In genomic region chr16:55852943-55853727, GRCm38 (mm10) we compare ENCODE assay signal across 9 mouse cellular contexts. TPM values are rescaled to one million over a fixed set of nuclear protein-coding genes. Genes with fewer than 3 reads are reported as not detected.
DNase-seq lines count a peak whose midpoint lies in the region; ATAC-seq lines count a peak whose summit lies in the region.
"Had no signal": no experiment of that assay in that cellular context is flagged by ENCODE, and none has a peak within 500 bp of the region (broad histone marks: within the 10 kb centered on the region; RNA-seq: fewer than 3 reads in every experiment).

No protein-coding gene starts in this region.

- no peak overlapping the region for H3K4me3 ChIP-seq in kidney, embryonic 16.5 days (ENCODE audit: low read length)
- H3K4me3 ChIP-seq in liver, embryonic 11.5 days (ENCODE audit: low read depth, low read length), result no peak overlapping the region
- H3K4me3 ChIP-seq in neural tube, embryonic 11.5 days (ENCODE audit: low read depth, low read length), result no peak overlapping the region
- H3K4me3 ChIP-seq: embryonic facial prominence, embryonic 12.5 days had no signal

- H3K9ac ChIP-seq in kidney, embryonic 16.5 days (replicated peaks; ENCODE audit: low read length), result no peak overlapping the region
- H3K9ac ChIP-seq in liver, embryonic 11.5 days (ENCODE audit: low read depth, low read length), result no peak overlapping the region
- no peak overlapping the region for H3K9ac ChIP-seq in neural tube, embryonic 11.5 days (ENCODE audit: low read length)
- H3K9ac ChIP-seq: embryonic facial prominence, embryonic 12.5 days had no signal

- H3K4me2 ChIP-seq in kidney, embryonic 16.5 days (replicated peaks; ENCODE audit: low read depth, low read length), result no peak overlapping the region
- H3K4me2 ChIP-seq in liver, embryonic 11.5 days, result no peak overlapping the region
- no peak overlapping the region for H3K4me2 ChIP-seq in neural tube, embryonic 11.5 days (ENCODE audit: low read depth)
- H3K4me2 ChIP-seq: embryonic facial prominence, embryonic 12.5 days had no signal

- no peaks in the 10 kb centered on the region for H3K4me1 ChIP-seq in kidney, embryonic 16.5 days (ENCODE audit: insufficient read depth, low read length)
- no peaks in the 10 kb centered on the region for H3K4me1 ChIP-seq in liver, embryonic 11.5 days (replicated peaks; ENCODE audit: control insufficient read depth, insufficient read depth, low read length)
- H3K4me1 ChIP-seq in neural tube, embryonic 11.5 days (ENCODE audit: control insufficient read depth, insufficient read depth, low read length), result no peaks in the 10 kb centered on the region
- H3K4me1 ChIP-seq: embryonic facial prominence, embryonic 12.5 days had no signal

- no peak overlapping the region for H3K27ac ChIP-seq in kidney, embryonic 16.5 days (ENCODE audit: low read length)
- no peak overlapping the region for H3K27ac ChIP-seq in liver, embryonic 11.5 days (ENCODE audit: low read depth, low read length)
- no peak overlapping the region for H3K27ac ChIP-seq in neural tube, embryonic 11.5 days (ENCODE audit: low read depth, low read length)
- H3K27ac ChIP-seq: embryonic facial prominence, embryonic 12.5 days had no signal

- WGBS in kidney, embryonic 16.5 days, result 52% methylated on average over 19 of the region's 19 CpGs
- WGBS in liver, embryonic 11.5 days, result 55% methylated on average over 19 of the region's 19 CpGs
- 55% methylated on average over 19 of the region's 19 CpGs for WGBS in neural tube, embryonic 11.5 days

- peaks cover 9% of the 10 kb centered on the region; the same call in 1 of the 2 replicates for H3K36me3 ChIP-seq in kidney, embryonic 16.5 days (ENCODE audit: insufficient read depth, low read length)
- no peaks in the 10 kb centered on the region for H3K36me3 ChIP-seq in liver, embryonic 11.5 days (ENCODE audit: control insufficient read depth, insufficient read depth, low read length)
- H3K36me3 ChIP-seq in neural tube, embryonic 11.5 days (ENCODE audit: control insufficient read depth, insufficient read depth, low read length), result no peaks in the 10 kb centered on the region

- peak; percentile 80; the same call in 1 of the 2 replicates for ATAC-seq in kidney, embryonic 16.5 days (ENCODE audit: low FRiP score, low TSS enrichment)
- ATAC-seq in liver, embryonic 11.5 days (replicated peaks; ENCODE audit: low FRiP score), result 0 out of 2 replicates have a peak, but pooled peaks have one; percentile 43
- ATAC-seq in neural tube, embryonic 11.5 days (ENCODE audit: insufficient read depth, low FRiP score, low TSS enrichment), result peak; percentile 80

- no peaks in the 10 kb centered on the region for H3K9me3 ChIP-seq in kidney, embryonic 16.5 days (ENCODE audit: low read length)
- H3K9me3 ChIP-seq in liver, embryonic 11.5 days (ENCODE audit: control insufficient read depth, low read length), result no peaks in the 10 kb centered on the region; the same call in 1 of the 2 replicates
- no peaks in the 10 kb centered on the region for H3K9me3 ChIP-seq in neural tube, embryonic 11.5 days (ENCODE audit: control insufficient read depth, low read length)
- H3K9me3 ChIP-seq: embryonic facial prominence, embryonic 12.5 days had no signal

- DNase-seq in B cell, adult 2 months, result peak; percentile 84 to 87
- DNase-seq in adrenal gland, adult 2 months, result peak; percentile 59
- peak; percentile 91 for DNase-seq in embryo, embryonic 10.5 days (ENCODE audit: low spot score)
- DNase-seq in heart, adult 8-10 months (ENCODE audit: low spot score), result peak; percentile 83
- DNase-seq in liver, embryonic 11.5 days (ENCODE audit: low spot score), result peak; percentile 44
- DNase-seq in neural tube, embryonic 11.5 days (ENCODE audit: low spot score), result peak; percentile 81
- peak; percentile 13 to 48 for DNase-seq in thymus, adult 18-20 months

- H3K27me3 ChIP-seq in kidney, embryonic 16.5 days (ENCODE audit: insufficient read depth, low read length), result no peaks in the 10 kb centered on the region
- no peaks in the 10 kb centered on the region for H3K27me3 ChIP-seq in liver, embryonic 11.5 days (replicated peaks; ENCODE audit: control insufficient read depth, insufficient read depth, low read length)
- no peaks in the 10 kb centered on the region for H3K27me3 ChIP-seq in neural tube, embryonic 11.5 days (ENCODE audit: control insufficient read depth, insufficient read depth, low read length)
- H3K27me3 ChIP-seq: embryonic facial prominence, embryonic 12.5 days had no signal

RNA-seq across cellular contexts. Expression of gene Nfkbiz, which starts 14.4 kb away (rescaled TPM):
- total RNA-seq in adrenal gland, adult 2 months (2021), result 1 to 10 TPM; 4.8 to 5.3 TPM
- polyA plus RNA-seq in adrenal gland, adult 2 months (2012; rRNA removed), result 6.0 and 7.3 TPM in 2 replicates
- 1 to 10 TPM; 1.9 to 2.3 (median 2.1) TPM for total RNA-seq in heart, adult 8-10 months (2022)
- polyA plus RNA-seq in kidney, embryonic 16.5 days (2015; fragmentation: Nextera tagmentation; extraction: Ambion mirVana), result 4.5 and 5.1 TPM in 2 replicates
- 4.5 and 4.6 TPM in 2 replicates for polyA plus RNA-seq in liver, embryonic 11.5 days (2014; fragmentation: Nextera tagmentation; extraction: Ambion mirVana)
- polyA plus RNA-seq in neural tube, embryonic 11.5 days (2014; fragmentation: Nextera tagmentation; extraction: Ambion mirVana), result 2.0 and 2.2 TPM in 2 replicates

RNA-seq across cellular contexts. Expression of gene Nxpe3, which starts 42.0 kb away (rescaled TPM):
- total RNA-seq in adrenal gland, adult 2 months (2021), result 1 to 10 TPM in 1 of 2 experiments, under 1 TPM in 1; 0.78 to 2.0 TPM
- polyA plus RNA-seq in adrenal gland, adult 2 months (2012; rRNA removed), result 0.37 and 0.40 TPM in 2 replicates
- under 1 TPM; 0.33 to 0.87 (median 0.44) TPM for total RNA-seq in heart, adult 8-10 months (2022)
- 2.1 and 2.2 TPM in 2 replicates for polyA plus RNA-seq in kidney, embryonic 16.5 days (2015; fragmentation: Nextera tagmentation; extraction: Ambion mirVana)
- polyA plus RNA-seq in liver, embryonic 11.5 days (2014; fragmentation: Nextera tagmentation; extraction: Ambion mirVana), result 0.73 and 0.93 TPM in 2 replicates
- 0.77 and 0.89 TPM in 2 replicates for polyA plus RNA-seq in neural tube, embryonic 11.5 days (2014; fragmentation: Nextera tagmentation; extraction: Ambion mirVana)

Comparison
In these comparisons a context has a peak if more than half of its experiments do, and no peak if none do; other contexts are left out.
1. DNase-seq: peak in every context shown above with its lines; median percentile 91 in embryo, embryonic 10.5 days; 86 in B cell, adult 2 months; 83 in heart, adult 8-10 months; 81 in neural tube, embryonic 11.5 days; 59 in adrenal gland, adult 2 months; 44 in liver, embryonic 11.5 days; 30 in thymus, adult 18-20 months.